Mouse (Mus musculus): ENCODE measurements around the gene Cib1. TPM values are rescaled to one million over a fixed set of nuclear protein-coding genes. Genes with fewer than 3 reads are reported as not detected.

Cib1 gene
- total and polyA plus RNA-seq, 3 experiments: 84.5 to 145 TPM; not detected in 1

DNA sequence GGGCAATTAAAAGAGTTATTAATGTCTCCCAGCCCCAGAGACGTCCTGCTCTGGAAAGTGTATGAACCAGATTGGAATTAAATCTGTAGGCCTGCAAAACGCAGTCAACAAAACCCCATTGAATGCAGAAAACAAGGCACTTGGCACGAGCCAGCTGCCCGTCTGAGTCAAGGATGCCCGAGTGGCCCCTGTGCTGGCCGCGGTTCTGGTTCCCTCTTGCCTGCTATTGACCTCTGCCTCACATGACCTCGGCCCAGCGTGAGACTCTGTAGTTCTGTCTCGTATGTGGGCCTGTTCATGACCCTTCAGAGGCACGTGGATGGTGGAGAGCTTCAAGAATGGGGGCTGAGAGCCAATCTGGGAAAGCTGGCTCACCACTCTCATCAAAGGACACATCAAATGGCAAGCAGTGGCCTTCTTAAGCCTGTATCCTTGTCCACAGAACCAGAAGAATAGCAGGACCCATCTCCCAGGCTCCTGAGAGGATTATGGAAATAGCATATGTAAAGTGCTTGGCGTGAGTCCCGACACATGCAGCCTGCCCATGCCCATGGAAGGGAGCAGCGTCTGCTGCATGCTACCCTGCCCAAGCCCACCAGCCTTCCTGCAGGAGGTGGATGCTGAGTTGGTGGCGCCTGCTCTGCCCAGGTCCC lies 30.6 kb downstream of the Cib1 start:
- no peak for DNase-seq (ENCODE audit: low read depth, low spot score)
- no peak for TF ChIP-seq NRF1 (IDR thresholded peaks at IDR 0.05; ENCODE audit: insufficient read depth, low read depth, low read length, poor library complexity, severe bottlenecking)
- no peak for TF ChIP-seq HCFC1 (IDR thresholded peaks at IDR 0.05; ENCODE audit: low read depth, low read length)
- no peak for TF ChIP-seq MAZ (IDR thresholded peaks at IDR 0.05; ENCODE audit: low read depth, low read length)
- no peak for TF ChIP-seq BHLHE40 (IDR thresholded peaks at IDR 0.05; ENCODE audit: borderline replicate concordance, low read depth, low read length)
- TF ChIP-seq SMC3 (IDR thresholded peaks at IDR 0.05; ENCODE audit: low read depth, low read length): no peak
- TF ChIP-seq ZC3H11A (IDR thresholded peaks at IDR 0.05; ENCODE audit: low read depth, low read length): no peak
- no peak for TF ChIP-seq POLR2A (IDR thresholded peaks at IDR 0.05; ENCODE audit: control insufficient read depth in 1 of 2, insufficient read depth in 1 of 2, low read depth in 1 of 2, low read length in 2 of 2, poor library complexity in 1 of 2)
- TF ChIP-seq ETS1 (IDR thresholded peaks at IDR 0.05; ENCODE audit: low read depth, low read length): no peak
- TF ChIP-seq ELF1 (IDR thresholded peaks at IDR 0.05; ENCODE audit: low read depth, low read length): no peak
- no peak for TF ChIP-seq UBTF (IDR thresholded peaks at IDR 0.05; ENCODE audit: borderline replicate concordance, insufficient read depth, low read depth, low read length)
- TF ChIP-seq RAD21 (IDR thresholded peaks at IDR 0.05; ENCODE audit: low read depth, low read length): no peak
- no peak for TF ChIP-seq TBP (IDR thresholded peaks at IDR 0.05; ENCODE audit: low read depth, low read length)
- no peak for TF ChIP-seq POLR2AphosphoS2 (IDR thresholded peaks at IDR 0.05; ENCODE audit: low read length)
- peaks cover 0 to 36% of the 10 kb centered on the region in 2 experiments; a peak in 2 of 4 replicates for H3K36me3 ChIP-seq (ENCODE audit: control insufficient read depth in 1 of 2, insufficient read depth in 2 of 2, low read length in 2 of 2)
- no peak overlapping the region for H3K4me3 ChIP-seq (ENCODE audit: control insufficient read depth in 1 of 2, insufficient read depth in 1 of 2, low read depth in 2 of 2, low read length in 2 of 2)
- peaks cover 8 to 42% of the 10 kb centered on the region in 2 experiments for H3K4me1 ChIP-seq (ENCODE audit: control insufficient read depth in 1 of 2, insufficient read depth in 2 of 2, low read length in 2 of 2)
- H3K79me2 ChIP-seq (ENCODE audit: control insufficient read depth, insufficient read depth, low read length, poor library complexity): peaks cover 74% of the 10 kb centered on the region
- H3K27ac ChIP-seq (ENCODE audit: control insufficient read depth, low read depth, low read length): no peak overlapping the region
- H3K27me3 ChIP-seq (ENCODE audit: control insufficient read depth in 1 of 2, insufficient read depth in 2 of 2, low read length in 2 of 2): no peaks in the 10 kb centered on the region
- H3K9ac ChIP-seq (ENCODE audit: control insufficient read depth, low read depth, low read length, poor library complexity, severe bottlenecking): no peak overlapping the region
- no peaks in the 10 kb centered on the region for H3K9me3 ChIP-seq (replicated peaks; ENCODE audit: insufficient read depth, low read length)

DNA sequence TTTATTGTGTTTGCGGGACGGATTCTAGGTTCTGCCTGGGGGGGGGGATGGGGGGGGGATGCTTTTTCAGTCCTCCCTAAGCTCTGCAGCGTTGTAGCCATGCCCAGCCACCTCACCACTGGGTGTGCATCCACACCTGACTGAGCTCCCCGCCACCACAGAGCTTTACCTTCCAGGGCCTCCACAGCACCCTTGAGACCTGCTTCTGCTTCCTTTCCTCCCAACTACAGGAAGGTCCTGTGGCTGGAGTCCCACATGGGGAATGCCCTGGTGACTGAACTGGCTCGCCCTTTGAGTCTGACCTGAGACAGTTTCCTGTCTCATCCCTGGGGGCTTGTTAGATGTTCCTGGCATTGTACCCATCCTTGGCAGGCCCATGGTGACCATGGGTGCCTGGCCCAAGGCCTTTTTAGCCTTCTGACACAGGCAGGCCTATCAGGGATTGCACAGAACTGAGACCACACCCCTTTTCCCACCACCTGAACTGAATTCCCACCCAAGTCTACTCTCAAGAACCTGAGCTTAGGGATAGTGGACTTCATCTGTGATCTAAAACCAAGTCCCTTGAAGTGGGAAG lies 31.6 kb downstream of the Cib1 start:
- H3K4me3 ChIP-seq (ENCODE audit: control insufficient read depth in 1 of 2, insufficient read depth in 1 of 2, low read depth in 2 of 2, low read length in 2 of 2): no peak overlapping the region

More for the DNA sequence above, 31.6 kb downstream of the Cib1 start:
- no peak overlapping the region for H3K9ac ChIP-seq (ENCODE audit: control insufficient read depth, low read depth, low read length, poor library complexity, severe bottlenecking)
- H3K9me3 ChIP-seq (replicated peaks; ENCODE audit: insufficient read depth, low read length): no peaks in the 10 kb centered on the region
- DNase-seq (ENCODE audit: low read depth, low spot score): no peak
- no peak overlapping the region for H3K27ac ChIP-seq (ENCODE audit: control insufficient read depth, low read depth, low read length)
- TF ChIP-seq GATA1 (IDR thresholded peaks at IDR 0.05; ENCODE audit: low read depth, low read length) (no peak), KAT2A (conservative IDR thresholded peaks at IDR 0.05; ENCODE audit: low read depth, low read length) (no peak), SMC3 (IDR thresholded peaks at IDR 0.05; ENCODE audit: low read depth, low read length) (no peak), MAFK (IDR thresholded peaks at IDR 0.05; ENCODE audit: borderline replicate concordance, low read depth, low read length) (no peak), RAD21 (IDR thresholded peaks at IDR 0.05; ENCODE audit: low read depth, low read length) (no peak), E2F4 (IDR thresholded peaks at IDR 0.05; ENCODE audit: borderline replicate concordance, low read depth, low read length) (no peak), HCFC1 (IDR thresholded peaks at IDR 0.05; ENCODE audit: low read depth, low read length) (no peak), SIN3A (IDR thresholded peaks at IDR 0.05; ENCODE audit: low read length) (no peak), POLR2AphosphoS2 (IDR thresholded peaks at IDR 0.05; ENCODE audit: low read length) (no peak), CTCF (IDR thresholded peaks at IDR 0.05 in 2 of 3, conservative IDR thresholded peaks at IDR 0.05 in 1 of 3; ENCODE audit: control insufficient read depth in 1 of 3, insufficient read depth in 1 of 3, low read depth in 2 of 3, low read length in 3 of 3, poor library complexity in 1 of 3, severe bottlenecking in 1 of 3) (no peak), TCF12 (IDR thresholded peaks at IDR 0.05; ENCODE audit: low read depth, low read length) (no peak), RCOR1 (IDR thresholded peaks at IDR 0.05; ENCODE audit: low read depth, low read length) (no peak), TAL1 (IDR thresholded peaks at IDR 0.05; ENCODE audit: low read length) (no peak)
- H3K36me3 ChIP-seq (ENCODE audit: control insufficient read depth in 1 of 2, insufficient read depth in 2 of 2, low read length in 2 of 2): peaks cover 0 to 27% of the 10 kb centered on the region in 2 experiments; a peak in 2 of 4 replicates
- peaks cover 8 to 34% of the 10 kb centered on the region in 2 experiments for H3K4me1 ChIP-seq (ENCODE audit: control insufficient read depth in 1 of 2, insufficient read depth in 2 of 2, low read length in 2 of 2)
- peaks cover 64% of the 10 kb centered on the region for H3K79me2 ChIP-seq (ENCODE audit: control insufficient read depth, insufficient read depth, low read length, poor library complexity)
- H3K27me3 ChIP-seq (ENCODE audit: control insufficient read depth in 1 of 2, insufficient read depth in 2 of 2, low read length in 2 of 2): no peaks in the 10 kb centered on the region
